Mouse (Mus musculus): ENCODE measurements around the gene Arl4d.
"Not testable (repeated sequence)": the region's sequence is repeated elsewhere in the genome, so short reads cannot be mapped to it uniquely, and the experiment has no call there.

Arl4d gene

DNA sequence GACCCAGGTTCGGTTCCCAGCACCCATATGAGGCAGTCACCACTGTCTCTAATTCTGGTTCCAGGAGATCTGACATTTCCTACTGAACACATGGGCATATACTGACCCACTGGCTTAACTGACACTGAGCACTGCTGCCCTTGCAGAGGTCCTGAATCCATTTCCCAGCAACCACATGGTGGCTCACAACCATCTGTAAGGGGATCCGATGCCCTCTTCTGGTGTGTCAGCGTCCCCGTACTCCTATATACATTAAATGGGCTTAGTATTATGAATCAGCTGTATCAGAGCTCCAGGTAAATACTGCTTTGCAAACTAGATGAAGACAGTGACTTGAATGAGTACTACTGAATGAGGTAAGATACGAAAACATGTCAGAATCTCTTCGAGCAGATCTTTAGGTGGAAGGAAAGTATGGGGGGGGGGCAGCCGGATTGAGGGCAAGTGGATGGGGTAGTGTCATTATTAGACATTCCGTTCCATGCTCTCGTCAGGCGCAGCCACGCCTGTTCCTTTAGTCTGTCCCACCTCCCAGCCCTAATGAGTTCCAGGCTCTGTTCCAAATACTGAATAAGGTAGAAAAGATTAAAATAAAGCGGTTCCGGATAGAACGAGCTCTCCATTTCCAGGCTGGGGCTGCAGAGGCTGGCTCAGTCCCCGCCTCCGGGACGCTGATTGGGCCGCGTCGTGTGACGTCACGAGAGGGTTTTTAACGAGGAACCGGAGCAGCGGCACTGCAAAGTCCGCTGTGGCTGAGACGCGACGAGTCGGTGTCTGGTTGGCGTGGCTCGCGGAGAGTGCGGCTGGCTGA, at the start of gene Arl4d:
Gene Arl4d, plus strand, starts transcription at position 717 of the 811 bp plus-strand sequence.
- in situ Hi-C loops (cut with MboI; ENCODE audit: unreplicated experiment in 2 of 2): loop anchor here in 1 of 2 experiments (5.0 kb wide), 1 partner anchor 67 kb away; the partner anchor contains the start of gene Dhx8

DNA sequence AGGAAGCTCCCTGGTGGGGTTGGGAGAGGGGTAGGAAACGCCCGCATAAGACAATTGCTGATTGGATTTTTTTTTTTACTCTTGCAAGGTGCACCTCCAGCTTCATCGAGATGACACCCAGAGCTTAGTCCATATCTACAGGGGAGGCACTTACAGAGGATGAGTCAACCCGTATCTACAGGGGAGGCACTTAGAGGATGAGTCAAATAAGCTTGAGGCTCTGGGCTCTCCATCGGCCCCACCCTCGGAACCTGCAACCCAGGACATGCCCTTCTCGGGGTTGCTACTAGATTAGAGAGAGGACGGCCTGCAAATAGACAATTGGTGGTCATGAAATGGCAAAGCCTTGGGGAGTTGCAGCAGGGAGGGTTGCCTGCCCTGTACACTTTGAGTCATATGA, 49.2 kb upstream of the Arl4d start:
- in situ Hi-C loops (cut with MboI; ENCODE audit: unreplicated experiment in 2 of 2): no loop called here

DNA sequence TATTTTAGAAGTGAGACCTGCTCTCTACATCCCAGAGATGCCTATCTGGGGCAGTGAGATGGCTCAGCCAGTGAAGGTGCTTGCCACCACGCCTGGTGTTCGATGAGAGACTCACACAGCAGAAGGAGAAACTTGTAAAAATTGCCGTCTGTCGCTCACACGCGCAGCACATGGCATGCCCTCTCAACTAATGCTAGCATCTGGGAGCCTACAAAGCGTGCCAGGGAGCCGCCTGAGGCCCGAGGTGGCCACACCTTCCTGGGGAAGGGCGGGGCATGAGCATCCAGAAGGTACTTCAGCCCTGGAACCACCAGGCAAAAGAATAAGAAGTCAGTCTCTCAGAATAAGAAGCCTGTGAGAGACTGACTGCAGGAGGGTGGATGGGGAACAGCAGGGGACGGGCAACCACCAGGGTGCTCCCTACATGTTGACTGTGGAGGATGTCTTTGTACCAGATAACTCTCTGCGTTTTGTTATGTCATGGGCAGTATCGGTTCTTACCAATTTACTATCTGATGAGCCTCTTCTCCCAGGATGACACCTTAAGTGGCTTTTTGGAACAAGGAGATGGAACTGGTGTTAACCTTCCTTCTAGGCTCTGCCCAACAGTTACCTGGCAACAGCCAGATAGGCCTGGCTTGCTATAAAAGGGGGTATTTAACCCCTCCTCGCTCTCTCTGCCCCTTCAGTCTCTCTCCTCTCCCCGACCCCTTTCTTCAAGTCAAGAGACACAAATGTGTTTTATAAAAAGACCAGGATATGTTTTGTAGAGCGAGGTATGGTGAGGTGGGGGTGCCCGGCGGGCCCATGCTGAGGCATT, 48.2 kb upstream of the Arl4d start:
- in situ Hi-C loops (cut with MboI; ENCODE audit: unreplicated experiment in 2 of 2): no loop called here

DNA sequence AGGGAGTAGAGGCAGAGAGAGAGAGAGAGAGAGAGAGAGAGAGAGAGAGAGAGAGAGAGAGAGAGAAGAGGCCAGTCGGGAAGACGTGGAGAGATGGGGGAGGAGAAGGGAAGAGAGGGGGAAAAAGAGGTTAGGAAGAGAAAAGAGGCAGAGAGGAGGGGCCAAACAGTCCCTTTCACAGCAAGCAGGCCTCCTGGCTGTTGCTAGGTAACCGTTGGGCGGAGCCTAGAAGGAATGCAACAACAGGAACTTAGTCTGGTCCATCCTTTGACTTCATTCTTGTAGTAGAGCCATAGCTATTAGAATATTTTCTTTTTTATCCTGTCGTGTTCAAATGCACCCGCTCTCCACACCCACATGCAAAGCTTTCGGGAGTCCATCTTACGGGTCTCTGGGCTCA, 47.5 kb upstream of the Arl4d start:
- in situ Hi-C loops (cut with MboI; ENCODE audit: unreplicated experiment in 2 of 2): no loop called here

DNA sequence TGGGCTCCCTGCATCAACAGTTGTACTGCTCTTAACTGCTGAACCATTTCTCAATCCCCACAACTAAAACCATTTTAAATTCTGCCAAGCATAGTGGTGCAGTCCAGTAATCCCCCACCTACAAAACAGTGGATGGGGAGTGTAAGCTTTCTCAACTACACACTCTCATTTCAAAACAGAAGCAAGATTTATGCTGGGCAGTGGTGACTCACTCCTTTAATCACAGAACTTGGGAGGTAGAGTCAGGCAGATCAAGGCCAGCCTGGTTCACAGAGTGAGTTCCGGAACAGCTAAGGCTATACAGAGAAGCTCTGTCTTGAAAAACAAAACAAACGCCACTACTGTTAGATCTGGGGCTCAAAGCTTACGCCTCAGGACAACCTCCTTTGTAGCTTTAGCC, 46.7 kb upstream of the Arl4d start:
- in situ Hi-C loops (cut with MboI; ENCODE audit: unreplicated experiment in 2 of 2): no loop called here

DNA sequence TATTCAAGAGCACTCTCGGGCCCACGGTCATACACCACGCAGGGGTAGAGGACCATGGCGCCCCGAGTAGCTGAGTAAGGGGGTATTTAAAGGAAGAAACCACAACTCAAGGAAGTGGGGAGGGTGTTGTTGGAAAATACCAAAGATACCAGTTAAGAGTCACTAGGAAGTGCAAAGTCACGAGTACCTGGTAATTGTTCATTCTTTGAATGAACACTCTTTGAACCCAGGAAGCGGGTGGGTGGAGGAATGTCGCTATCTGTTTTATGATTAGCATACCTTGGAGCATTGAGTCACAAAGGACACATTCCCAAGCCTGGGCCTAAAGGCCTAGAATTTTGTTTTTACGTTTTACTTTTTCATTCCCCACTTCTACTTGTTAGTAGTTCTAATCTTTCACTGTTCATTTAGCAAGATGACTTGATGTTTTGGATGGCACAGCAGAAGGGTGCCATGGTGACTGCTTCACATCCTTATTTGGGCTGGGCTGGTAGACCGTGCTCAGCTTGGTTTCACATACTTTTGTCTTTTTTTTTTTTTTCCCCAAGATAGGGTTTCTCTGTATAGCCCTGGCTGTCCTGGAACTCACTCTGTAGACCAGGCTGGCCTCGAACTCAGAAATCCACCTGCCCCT, 45.2 kb upstream of the Arl4d start:
- in situ Hi-C loops (cut with MboI; ENCODE audit: unreplicated experiment in 2 of 2): not testable (repeated sequence)

DNA sequence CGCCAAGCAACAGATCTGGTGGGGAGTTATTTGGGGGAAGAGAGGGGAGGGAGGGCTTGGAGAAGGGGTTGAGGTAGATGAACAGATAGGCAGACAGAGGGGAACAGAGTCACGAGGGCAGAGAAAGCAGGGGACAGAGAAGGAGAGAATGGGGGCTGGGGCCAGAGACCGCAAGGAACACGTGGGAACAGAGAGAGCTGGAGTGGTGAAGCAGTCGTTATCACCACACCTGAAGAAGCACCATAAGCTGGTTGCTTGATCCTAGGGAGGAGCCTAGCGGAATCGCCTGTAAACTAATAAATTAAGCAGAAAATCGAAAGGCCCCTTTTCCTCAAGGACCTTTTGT, 38.7 kb upstream of the Arl4d start:
- in situ Hi-C loops (cut with MboI; ENCODE audit: unreplicated experiment in 2 of 2): no loop called here

DNA sequence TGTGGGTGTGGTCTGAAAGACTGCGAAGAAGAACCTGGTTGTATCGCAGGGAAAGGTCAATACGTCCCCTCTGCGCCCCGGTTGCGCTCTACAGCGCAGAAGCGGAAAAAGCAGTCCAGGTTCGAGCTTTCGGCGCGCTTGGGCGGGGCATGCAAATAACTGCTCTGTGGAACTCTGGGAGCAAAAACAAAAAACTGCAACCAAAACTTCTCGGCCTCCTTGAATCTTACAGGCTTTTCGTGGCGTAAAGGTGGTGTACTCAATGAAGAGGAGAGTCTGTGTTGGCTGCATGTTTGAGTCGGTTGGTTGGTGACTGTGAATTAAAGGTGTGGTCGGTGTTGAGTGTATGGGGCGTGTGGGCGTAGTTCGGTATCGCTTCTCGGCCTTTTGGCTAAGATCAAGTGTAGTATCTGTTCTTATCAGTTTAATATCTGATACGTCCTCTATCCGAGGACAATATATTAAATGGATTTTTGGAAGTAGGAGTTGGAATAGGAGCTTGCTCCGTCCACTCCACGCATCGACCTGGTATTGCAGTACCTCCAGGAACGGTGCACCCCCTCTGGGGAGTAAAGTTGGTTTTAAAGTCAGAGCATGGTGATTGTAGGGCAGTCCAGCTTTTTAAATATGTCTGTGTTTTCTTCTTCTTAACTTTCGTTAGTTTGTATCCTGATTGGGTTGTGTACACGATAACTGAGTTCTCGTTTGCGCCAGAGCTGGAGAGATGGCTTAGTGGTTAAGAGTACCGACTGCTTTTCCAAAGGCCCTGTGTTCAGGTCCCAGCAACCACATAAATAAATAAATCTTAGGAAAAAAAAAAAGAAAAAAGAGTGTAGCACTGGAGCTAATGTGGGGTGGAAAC, 38.1 kb upstream of the Arl4d start, which contains the start of gene Rdm1:
Gene Rdm1, plus strand, starts transcription at position 201 of the 862 bp plus-strand sequence.
- in situ Hi-C loops (cut with MboI; ENCODE audit: unreplicated experiment in 2 of 2): no loop called here

DNA sequence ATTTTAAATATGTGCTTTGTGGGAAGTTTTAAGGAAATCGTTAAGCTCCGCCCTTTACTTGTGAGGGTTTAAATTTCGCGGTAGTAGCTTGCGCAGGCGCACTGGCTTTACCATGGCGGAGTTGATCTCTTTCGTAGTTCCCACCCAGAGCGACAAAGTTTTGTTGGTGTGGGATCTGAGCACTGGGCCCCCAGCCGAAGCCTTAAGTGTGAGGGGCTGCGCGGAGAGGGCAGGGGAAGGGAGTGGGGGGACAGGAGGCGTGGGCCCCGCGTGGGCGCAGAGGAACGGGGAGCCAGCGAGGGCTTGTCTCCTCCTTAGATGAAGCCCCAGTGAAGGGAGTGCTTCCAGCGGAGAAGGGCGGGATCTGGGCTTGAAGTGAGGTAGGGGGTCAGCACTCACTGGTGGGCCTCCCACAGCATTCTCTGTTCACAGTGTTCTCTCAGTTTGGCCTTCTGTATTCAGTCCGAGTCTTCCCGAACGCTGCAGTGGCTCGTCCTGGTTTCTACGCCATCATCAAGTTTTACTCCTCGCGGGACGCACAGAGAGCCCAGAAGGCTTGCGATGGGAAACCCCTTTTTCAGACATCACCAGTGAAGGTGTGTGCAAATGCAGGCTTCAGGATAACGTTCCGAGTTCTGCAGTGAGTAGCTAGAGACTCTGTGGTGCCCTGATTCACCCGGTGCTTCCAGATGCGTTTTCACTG, 37.3 kb upstream of the Arl4d start:
- in situ Hi-C loops (cut with MboI; ENCODE audit: unreplicated experiment in 2 of 2): no loop called here

DNA sequence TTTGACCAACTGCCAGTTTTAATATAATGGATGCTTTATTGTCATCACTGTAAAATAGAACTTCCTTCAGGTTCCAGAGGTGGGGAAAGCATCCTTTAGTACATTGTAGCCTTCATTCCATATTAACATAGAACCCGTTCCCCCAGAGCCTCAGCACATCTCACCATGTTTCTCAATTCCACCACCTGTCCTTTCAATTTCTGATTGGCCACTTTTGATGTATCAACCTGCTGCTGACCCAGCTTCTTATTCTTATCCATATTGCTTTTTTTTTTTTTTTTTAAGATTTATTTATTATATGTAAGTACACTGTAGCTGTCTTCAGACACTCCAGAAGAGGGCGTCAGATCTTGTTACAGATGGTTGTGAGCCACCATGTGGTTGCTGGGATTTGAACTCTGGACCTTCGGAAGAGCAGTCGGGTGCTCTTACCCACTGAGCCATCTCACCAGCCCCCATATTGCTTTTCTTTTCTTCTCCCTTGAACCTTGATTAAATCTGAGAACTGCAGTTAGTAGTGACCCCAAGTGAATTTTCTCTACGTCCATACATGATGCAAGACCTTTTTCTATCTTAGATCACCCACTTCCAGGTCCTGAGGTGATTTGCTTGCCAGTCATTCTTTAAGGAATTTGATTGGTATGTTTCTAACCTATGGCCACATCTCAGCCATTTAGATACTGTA, 36.5 kb upstream of the Arl4d start:
- in situ Hi-C loops (cut with MboI; ENCODE audit: unreplicated experiment in 2 of 2): not testable (repeated sequence)

DNA sequence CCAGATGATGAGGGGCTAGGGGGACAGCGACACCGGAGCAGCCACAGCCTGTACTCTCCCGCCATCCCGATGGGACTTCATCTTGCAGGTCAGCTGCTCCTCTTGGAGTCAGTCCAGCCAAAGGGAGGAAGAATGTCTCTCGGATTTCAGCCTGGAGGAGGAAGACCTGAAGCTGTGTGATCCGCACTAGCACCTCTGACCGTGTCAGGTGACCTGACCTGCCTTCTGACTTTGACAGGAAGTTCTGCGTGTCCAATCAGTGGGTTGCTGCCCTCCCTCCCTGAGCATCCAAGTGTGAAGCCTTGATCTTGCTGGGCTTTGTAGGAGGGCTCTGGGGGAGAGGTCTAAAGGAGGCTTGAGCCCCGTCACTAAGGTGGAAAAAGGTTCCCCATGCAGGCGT, 29.7 kb upstream of the Arl4d start:
- in situ Hi-C loops (cut with MboI; ENCODE audit: unreplicated experiment in 2 of 2): no loop called here

DNA sequence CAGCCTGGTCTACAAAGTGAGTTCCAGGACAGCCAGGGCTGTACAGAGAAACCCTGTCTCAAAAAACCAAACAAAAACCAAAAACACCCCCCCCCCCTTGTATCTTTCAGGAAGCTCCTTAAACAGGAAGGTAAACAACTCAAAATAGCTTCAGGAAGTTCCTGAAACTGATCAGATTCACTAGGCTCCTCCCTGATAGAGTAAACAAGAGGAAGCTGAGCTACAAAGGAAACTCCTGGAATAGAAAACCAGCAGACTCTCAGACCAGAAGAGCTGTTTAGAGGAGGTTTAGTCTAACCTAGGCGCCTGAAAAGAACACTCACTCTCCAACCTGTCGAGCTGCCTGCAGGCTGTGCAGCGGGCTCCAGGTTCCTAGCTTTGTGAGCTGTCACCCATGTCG, 25.6 kb upstream of the Arl4d start:
- in situ Hi-C loops (cut with MboI; ENCODE audit: unreplicated experiment in 2 of 2): no loop called here

DNA sequence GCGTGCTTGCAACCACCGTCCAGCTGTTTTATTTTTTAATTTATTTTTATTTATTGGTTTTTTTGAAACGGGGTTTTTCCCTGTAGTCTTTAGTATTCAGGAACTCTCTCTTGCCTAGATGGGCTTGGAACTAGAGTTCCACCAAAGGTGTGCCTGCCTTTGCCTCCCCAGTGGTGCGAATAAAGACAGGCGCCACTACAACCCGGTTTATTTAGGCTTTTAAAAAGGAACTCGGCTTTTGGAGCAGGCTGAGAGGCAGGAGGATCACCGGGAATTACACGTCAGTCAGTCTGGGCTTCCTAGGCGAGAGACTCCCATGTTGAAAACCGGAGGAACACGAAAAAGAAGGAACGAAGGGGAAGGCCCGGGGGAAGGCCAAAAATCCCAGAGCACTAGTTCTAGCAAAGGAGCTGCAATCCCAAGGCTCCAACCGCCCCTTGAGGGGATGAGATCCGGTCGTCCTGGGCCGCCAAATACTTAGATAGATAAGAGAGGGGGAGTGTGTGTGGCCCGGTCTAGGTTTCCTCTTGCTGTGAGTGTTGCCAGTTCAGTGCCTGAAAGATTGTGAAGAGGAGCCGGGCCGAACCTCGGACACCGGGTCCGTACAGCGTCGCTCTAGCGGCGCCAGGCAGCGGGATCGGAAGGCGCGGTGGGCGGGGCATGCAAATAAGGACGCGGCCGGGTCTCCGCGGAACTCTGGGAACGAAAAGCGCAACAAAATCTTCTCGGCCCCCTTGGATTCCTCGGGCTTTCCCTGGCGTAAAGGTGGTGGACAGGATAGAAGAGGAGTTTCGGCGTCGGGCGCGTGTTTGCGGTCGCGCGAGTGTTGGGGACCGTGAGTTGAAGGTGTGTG, 24.3 kb upstream of the Arl4d start:
- in situ Hi-C loops (cut with MboI; ENCODE audit: unreplicated experiment in 2 of 2): not testable (repeated sequence)

DNA sequence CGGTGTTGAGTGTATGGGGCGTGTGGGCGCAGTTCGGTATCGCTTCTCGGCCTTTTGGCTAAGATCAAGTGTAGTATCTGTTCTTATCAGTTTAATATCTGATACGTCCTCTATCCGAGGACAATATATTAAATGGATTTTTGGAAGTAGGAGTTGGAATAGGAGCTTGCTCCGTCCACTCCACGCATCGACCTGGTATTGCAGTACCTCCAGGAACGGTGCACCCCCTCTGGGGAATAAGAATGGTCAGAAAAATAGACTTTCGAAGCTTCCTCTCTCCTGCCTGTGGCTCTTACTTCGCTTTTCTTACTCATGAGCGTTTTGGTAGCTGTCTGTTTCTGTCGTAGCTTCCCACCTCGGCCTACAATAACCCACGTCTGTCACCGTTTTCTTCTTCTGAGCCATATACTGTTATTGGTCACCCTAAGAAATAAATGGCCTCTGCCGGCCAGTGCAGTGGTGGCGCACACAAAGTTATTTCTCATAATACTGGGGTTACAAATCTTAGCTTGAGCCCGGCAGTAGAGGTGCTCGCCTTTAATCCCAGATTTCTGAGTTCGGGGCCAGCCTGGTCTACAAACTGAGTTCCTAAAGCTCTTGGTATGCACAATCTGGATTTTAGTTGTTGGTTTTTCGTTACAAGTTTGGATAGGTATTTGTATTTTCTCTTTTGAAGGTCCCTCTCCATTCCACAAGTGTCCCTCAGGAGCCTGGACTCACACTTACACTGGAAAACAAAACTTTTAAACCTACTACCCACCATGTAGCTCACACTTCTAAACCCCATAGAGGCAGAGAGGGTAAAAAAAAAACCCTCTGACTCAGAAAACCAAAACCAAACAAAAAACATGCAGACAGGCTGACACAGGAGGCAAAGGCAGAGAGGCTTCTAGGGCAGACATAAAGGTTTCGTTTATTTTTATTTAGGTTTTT, 23.4 kb upstream of the Arl4d start:
- in situ Hi-C loops (cut with MboI; ENCODE audit: unreplicated experiment in 2 of 2): not testable (repeated sequence)

DNA sequence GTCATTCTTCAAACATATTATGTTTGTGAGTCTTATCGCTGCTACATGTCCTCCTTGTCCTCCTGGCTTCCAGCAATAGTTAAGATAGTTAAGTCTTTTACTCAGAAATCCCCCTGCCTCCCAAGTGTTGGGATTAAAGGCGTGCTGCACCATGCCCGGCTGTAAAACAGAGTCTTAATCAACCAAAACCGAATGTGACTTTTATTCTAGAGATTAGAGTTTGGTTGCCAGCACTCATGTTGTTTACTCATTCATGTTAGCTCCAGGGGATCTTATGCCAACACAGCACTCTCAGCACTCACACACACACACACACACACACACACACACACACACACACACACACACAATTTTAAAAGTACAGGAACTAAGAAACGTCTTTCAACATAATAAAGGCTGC, 22.4 kb upstream of the Arl4d start:
- in situ Hi-C loops (cut with MboI; ENCODE audit: unreplicated experiment in 2 of 2): no loop called here

DNA sequence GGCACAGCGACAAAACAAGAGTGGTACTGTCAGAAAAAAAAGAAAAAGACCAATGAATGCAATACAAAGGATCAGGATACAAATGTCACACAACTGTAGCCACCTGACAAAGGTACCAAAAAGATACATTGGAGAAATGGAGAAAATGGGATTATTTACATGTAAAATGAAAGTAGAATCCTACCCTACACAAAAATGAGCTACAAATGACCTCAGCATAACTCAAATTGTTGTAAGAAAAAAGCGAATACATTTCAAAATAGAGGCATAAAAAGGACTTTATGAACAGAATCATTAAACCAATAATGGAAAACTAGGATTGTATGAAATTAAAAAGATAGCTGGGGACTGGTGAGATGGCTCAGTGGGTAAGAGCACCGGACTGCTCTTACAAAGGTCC, 20.8 kb upstream of the Arl4d start:
- in situ Hi-C loops (cut with MboI; ENCODE audit: unreplicated experiment in 2 of 2): no loop called here

DNA sequence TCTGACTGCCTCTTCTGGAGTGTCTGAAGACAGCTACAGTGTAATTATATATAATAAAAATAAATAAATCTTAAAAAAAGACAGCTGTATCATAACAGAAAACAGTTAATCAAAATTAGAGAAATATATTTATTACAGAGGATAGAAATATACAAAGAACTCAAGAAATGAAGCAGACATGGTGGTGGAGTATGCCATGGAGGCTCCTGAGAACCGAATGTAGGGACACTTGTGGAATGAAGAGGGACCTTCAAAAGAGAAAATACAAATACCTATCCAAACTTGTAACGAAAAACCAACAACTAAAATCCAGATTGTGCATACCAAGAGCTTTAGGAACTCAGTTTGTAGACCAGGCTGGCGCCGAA, 20.3 kb upstream of the Arl4d start:
- in situ Hi-C loops (cut with MboI; ENCODE audit: unreplicated experiment in 2 of 2): not testable (repeated sequence)
